Mouse (Mus musculus): ENCODE measurements around the gene Gpt2. TPM values are rescaled to one million over a fixed set of nuclear protein-coding genes. Genes with fewer than 3 reads are reported as not detected.

Gpt2 gene
- 100 to 1,000 TPM in 1 of 2 experiments, 10 to 100 TPM in 1; 74.7 to 129 TPM for total RNA-seq (2021)
- long read RNA-seq, experiment 1, transcript Gpt2-201 (12 exons, 3,639 nt): major isoform, 106 of 180 reads
- long read RNA-seq, experiment 1, partial matches to known transcripts: 46 of 180 reads
- long read RNA-seq, experiment 1, other reads (novel, unspliced or antisense): 25 of 180 reads
- long read RNA-seq, experiment 2, transcript Gpt2-201 (12 exons, 3,639 nt): major isoform, 169 of 247 reads
- long read RNA-seq, experiment 2, partial matches to known transcripts: 43 of 247 reads
- long read RNA-seq, experiment 2, other reads (novel, unspliced or antisense): 32 of 247 reads

DNA sequence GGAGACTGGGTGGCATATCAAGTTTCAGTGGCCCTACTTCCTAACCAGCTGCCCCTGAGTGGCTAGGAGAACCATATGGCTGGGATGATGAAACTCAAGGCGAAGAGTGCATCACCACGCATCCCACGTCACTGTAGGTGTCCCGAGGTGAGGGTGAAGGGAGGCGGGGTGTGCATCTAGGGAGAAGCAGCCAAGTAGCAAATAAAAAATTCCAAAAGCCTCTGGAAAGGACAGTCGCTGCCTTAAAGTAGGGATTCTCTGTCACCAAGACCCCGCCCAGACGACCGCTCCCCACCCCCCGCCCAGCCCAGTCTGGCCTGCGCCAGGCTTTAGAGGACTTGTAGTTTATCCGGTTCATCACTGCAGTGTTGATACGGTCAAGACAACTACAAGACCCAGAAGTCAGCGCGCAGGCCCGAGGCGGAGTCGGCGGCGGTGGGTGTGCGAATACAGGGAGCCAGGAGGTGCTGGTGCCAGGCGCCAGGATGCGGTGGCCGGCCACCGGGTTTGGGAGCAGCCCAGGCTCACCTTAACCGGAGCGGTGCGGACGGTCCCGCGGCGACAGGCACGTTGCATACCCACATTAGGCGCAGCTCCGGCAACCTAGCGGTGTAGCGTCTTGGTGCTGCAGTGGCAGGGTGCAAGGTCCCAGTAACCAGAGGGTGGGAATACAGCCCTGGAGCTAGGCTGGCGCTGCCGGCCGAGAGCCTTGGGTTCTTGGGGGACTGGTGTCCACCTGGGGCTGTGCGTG is at the start of gene Gpt2:
TSS of gene Gpt2 (plus strand) at position 452 of the 751 bp plus-strand sequence.
- peak; percentile 95 for DNase-seq
- intact Hi-C loops (cut with DNase I; ENCODE audit: low total_unique reads): no loop called here

DNA sequence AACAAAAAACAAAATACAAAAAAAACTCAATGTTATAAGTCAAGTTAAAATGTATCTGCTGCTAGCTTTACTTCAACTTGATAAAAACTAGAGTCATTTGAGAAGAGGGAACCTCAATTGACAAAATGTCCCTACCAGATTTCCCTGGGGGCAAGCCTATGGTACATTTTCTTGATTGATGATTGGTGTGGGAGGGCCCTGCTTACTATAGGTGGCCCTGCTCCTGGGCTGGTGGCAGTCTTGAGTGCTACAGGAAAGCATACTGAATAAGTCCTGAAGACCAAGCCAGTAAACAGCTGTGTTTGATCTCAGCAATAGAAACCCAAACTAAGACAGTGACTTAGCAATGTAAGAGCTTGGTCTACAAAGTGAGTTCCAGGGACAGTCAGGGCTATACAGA is 48.3 kb upstream of the Gpt2 start:
- intact Hi-C loops (cut with DNase I; ENCODE audit: low total_unique reads): no loop called here

DNA sequence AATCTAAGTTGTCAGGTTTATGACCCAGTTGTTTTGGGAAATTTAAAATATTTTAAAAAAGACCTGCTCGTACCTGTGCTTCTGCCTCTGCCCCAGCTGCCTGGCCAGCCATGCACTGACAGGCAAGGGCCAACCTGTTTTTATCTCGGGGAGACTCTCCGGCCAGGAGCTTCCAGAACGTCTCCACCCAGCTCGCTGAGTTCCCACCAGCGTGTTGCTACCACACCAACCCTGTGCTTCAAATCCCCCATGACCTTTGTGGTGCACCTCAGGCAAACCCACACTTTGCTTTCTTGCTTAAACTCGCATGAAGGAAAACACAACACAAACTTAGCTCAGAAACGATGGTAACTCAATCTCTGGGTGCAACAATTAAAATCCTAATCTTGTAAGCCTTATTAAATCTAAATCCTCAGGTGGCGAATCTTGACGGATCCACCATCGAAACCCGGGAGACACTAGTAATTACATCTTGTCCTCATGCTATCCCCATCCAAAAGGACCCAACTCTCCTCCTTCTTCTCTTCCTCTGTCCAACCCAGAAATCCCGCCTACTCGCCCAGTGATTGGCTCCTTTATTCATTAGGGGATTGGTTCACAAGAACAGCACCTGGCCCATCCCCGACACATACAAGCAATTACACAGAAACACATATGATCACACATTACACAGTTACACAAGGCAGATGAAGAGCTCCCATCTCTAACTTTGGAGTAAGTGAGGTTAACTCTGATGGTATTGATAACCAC is 46.3 kb upstream of the Gpt2 start:
- intact Hi-C loops (cut with DNase I; ENCODE audit: low total_unique reads): no loop called here
- DNase-seq: no peak

More for the DNA sequence above, 48.3 kb upstream of the Gpt2 start:
- no peak for DNase-seq

DNA sequence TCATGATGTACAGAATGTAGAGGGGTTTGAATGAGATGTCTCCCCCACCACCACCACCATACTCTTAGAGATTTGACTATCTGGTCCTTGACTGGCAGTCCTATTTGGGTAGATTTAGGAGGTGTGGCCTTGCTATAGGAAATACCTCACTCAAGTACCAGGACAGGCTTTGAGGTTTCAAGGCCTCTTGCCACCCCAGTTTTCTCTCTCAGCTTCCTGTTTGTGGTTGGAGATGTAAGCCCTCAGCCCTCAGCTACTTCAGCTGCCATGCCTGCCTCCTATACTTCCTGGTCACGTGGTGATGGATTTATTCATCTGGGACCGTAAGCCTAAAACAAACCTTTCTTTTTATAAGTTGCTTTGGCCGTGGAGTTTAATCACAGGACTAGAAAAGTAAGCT is 42.0 kb upstream of the Gpt2 start:
- no peak for DNase-seq
- intact Hi-C loops (cut with DNase I; ENCODE audit: low total_unique reads): loop anchor here (5.0 kb wide), 1 partner anchor 212 kb away; no protein-coding TSS in a partner anchor

DNA sequence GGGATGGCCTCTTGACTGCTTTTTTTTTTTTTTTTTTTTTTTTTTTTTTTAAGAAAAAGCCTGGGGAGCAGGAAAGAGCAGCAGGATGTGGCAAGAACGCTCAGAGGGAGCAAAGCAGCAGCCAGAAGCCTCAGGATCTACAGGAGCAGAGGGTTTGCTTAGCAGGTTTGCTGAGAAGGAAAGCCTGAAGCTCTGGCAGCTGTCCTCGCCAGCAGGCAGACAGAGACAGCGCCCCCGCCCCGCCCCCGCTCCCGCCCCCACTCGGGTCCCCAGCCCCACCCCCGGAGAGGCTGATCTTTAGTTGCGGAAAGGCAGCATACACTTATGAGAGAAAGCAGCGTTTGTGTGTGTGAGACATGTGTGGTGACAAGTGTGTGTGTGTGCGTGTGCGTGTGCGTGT is 40.0 kb upstream of the Gpt2 start:
- peak; percentile 24 for DNase-seq
- intact Hi-C loops (cut with DNase I; ENCODE audit: low total_unique reads): loop anchor here (5.0 kb wide), 1 partner anchor 210 kb away; no protein-coding TSS in a partner anchor

DNA sequence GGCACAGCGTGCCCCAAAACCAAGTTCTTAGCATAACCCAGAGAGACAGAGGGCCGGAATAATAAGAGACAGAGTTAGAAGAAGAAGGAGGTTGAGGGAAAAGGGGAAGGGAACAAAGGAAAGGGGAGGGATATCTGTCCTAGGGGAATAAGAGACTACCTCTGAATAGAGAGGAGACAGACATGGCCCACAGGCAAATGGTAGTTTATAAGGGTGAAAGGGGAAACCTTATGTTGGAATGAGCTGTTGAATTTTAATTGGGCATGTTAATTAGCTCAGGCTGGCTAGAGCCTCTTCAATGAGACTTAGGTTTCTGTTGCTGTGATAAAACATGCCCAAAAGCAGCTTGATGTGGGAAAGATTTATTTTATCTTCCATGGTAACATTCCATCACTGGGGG is 39.1 kb upstream of the Gpt2 start:
- intact Hi-C loops (cut with DNase I; ENCODE audit: low total_unique reads): loop anchor here (5.0 kb wide), 1 partner anchor 209 kb away; no protein-coding TSS in a partner anchor

DNA sequence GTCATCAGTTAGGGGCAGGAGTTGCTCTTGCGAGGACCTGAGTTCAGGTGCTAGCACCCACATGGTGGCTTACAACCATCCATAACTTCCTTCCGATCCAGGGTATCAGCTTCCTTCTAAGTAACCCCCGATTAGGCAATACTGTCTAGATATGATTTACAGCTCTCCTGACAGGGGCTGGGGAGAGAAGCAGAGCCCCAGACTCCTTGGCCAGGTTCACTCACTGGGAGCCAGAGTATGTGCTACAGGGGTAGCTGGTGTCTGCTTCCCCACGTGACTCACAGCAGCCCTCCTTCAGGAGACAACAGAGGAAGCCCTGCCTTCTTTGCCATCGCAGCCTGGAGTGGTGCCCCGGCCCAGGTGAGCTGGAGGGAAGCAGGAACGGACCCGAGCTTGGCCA is 37.6 kb upstream of the Gpt2 start:
- DNase-seq: no peak
- intact Hi-C loops (cut with DNase I; ENCODE audit: low total_unique reads): loop anchor here (5.0 kb wide), 1 partner anchor 208 kb away; no protein-coding TSS in a partner anchor

More for the DNA sequence above, 39.1 kb upstream of the Gpt2 start:
- no peak for DNase-seq

DNA sequence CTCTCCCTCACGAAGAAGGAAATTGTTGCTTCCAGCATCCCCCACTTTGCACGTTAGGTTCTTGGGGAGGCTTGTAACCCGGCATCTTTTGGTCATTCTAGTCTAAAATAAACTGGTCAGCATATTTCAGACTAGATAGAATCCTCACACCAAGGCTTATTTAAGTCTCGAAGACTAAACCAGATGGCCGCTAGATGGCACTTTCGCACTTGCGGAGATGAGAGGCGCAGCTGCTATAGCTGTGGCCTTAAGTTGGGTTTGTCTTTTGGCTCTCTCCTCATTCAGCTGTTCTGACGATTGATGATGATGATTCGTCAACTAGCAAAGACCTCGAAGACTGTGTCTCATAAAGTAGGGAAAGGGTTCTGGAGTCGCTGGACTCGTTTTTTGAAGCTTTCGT is 35.8 kb upstream of the Gpt2 start:
- intact Hi-C loops (cut with DNase I; ENCODE audit: low total_unique reads): no loop called here
- peak; percentile 75 for DNase-seq

DNA sequence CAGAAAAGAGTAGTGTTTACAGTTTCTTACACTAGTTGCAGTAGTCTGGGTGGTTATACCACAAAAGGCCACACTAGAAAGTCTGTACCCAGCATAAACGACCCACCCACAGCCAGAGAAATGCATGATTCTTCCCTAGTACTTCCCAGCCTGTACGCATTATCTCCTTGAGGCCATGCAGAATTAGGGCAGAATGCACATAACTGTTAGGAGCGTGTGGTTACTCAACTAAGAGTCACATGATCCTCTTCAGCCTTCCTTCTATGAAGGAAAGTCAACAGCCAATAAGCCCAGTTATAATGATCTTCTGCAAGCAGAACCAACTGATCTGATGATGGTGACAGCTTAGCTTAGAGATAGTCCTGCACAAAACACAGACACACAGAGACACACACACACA is 32.8 kb upstream of the Gpt2 start:
- no peak for DNase-seq
- intact Hi-C loops (cut with DNase I; ENCODE audit: low total_unique reads): no loop called here

DNA sequence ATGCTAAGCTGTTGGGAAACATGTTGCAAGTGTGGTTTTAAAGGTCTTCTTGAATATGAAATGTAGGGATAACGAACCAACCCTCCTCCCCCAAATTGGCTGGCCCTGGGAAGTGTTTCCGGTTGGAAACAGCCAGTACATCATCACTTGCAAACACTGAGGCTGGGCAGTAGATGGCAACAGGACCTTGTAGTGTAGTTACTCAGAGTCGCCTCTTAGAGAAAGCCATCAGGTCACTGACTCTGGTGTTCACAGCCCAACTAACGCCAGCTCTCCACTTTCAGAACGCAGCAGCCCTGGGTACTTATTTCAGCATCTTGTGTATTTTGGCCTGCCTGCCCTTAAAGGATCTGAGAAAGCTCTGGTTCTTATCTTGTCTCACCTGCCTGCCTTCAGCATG is 31.6 kb upstream of the Gpt2 start:
- intact Hi-C loops (cut with DNase I; ENCODE audit: low total_unique reads): loop anchor here (2.0 kb wide), 1 partner anchor 62 kb away; no protein-coding TSS in a partner anchor
- DNase-seq: no peak

DNA sequence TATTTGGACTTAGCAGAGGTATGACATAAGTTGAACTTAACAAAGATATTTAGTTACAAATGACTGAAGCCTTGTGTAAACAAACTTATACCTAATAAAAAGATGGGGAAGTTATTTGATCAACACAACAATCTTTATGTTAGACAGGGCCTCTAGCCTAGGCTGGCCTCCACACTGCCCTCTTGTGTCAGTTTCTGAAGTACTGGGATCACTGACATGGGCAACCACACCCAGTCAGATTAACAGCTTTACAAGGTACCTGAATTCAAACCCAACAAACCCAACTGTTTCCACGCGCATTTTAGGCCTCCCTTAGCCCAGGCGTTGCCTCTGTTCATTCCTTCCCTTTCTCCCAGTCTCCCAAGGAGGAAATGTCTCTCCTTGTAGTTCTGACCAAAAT is 31.0 kb upstream of the Gpt2 start:
- no peak for DNase-seq
- intact Hi-C loops (cut with DNase I; ENCODE audit: low total_unique reads): loop anchor here (2.0 kb wide), 1 partner anchor 61 kb away; no protein-coding TSS in a partner anchor

DNA sequence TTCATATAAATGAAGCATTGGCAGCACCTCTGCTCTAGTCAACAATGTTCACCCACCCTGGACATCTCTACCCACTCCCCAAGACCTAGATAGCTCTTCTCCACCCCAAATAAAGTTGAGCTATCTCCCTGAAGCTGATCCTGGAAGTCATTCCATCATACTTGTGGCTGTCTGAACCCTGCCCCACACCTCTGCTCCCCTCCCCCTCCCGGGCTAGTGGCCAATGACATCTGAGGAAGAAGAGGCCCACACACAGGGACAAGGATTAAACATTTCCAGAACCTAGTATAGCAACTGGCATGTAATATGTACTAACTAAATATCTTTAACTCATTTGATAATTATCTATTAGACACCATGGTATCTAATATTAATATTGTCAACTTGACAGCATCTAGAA is 29.9 kb upstream of the Gpt2 start:
- no peak for DNase-seq
- intact Hi-C loops (cut with DNase I; ENCODE audit: low total_unique reads): no loop called here

DNA sequence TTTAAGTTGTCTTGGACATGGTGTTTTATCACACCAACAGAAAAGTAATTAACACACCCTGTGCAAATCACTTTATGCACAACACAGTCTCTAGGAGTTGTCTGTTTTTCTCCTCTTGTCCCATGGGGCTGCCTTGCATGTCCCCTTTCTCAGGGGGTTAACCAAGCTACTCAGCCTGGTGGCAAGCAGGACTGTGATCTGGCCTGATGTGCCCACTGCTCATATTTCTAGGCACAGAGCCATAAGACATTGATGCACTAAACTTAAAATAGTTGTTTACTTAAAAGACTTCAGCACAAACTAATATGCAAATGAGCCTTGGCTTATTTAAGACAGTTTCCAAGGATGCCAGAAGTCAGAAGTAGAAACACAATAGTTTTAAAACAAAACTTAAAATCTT is 28.1 kb upstream of the Gpt2 start:
- DNase-seq: no peak
- intact Hi-C loops (cut with DNase I; ENCODE audit: low total_unique reads): no loop called here

DNA sequence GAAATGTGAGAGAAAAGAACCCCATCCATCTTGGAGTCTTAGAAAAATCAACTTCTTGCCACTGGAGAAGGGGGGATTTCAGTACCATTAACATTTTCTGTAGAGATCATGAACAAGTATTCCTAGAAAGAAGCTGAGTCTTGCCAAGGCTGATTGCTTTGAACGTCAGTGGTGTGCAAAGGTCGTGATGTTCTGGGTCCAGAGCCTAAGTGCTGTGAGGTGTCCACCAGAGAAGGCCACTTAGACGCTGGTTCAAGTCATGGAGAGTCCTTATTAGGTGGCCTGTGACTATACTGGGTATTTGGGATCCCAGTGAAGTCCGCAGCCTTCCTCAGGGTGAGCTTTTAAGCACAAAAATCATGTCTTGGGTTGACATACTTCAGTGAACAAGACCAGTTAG is 26.3 kb upstream of the Gpt2 start:
- intact Hi-C loops (cut with DNase I; ENCODE audit: low total_unique reads): no loop called here
- no peak for DNase-seq

DNA sequence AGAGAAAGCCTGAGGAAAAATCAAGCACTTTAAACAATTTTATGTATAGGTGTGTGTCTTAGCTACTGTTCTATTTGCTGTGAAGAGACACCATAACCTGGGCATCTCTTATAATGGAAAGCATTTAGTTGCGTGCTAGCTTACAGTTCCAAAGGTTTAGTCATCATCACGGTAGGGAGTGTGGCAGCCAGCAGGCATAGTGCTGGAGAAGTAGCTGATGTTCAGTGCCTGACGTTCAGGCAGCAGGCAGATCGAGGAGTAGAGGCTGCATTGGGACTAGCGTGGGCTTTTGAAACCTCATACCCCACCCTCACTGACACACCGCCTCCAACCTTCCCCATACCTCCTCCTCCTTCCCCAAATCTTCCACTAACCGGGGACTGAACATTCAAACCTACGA is 21.6 kb upstream of the Gpt2 start:
- intact Hi-C loops (cut with DNase I; ENCODE audit: low total_unique reads): no loop called here
- no peak for DNase-seq

DNA sequence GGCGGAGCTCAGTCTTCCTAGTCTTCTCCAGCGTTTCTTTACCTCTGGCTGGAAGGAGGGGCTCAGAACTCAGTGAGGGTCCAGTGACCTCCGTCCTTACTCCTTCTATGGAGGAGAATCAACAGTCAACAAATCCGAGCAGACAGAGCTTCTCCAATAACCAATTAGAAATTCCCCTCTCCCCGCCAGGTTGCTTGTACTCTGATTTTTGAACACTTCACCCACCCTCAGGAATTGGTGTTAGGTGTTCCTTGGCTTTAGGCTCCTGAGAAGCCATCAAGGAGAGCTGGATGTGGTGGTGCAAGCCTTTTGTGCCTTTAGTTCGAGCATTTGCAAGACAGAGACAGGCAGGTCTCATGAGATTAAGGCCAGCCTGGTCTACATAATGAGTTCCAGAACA is 19.6 kb upstream of the Gpt2 start:
- intact Hi-C loops (cut with DNase I; ENCODE audit: low total_unique reads): no loop called here

DNA sequence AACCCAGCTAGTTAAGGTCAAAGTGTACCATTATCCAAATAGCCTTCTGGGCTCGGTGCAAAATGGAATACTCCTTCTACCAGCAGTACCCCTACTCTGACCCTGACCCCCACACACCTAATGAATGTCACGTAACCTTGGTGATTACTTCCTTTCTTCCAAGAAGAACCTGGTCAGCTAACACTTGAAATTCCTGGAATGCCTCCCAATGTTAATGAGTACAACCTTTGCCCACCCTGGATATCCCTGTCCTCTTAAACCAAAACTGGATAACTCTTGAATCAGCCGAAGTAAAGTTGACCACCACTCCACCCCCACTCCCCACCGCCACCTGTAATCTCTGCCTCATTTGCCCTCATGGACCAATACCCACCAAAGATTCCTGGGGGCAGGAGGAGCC is 19.1 kb upstream of the Gpt2 start:
- intact Hi-C loops (cut with DNase I; ENCODE audit: low total_unique reads): no loop called here
- DNase-seq: no peak

More for the DNA sequence above, 19.6 kb upstream of the Gpt2 start:
- no peak for DNase-seq

DNA sequence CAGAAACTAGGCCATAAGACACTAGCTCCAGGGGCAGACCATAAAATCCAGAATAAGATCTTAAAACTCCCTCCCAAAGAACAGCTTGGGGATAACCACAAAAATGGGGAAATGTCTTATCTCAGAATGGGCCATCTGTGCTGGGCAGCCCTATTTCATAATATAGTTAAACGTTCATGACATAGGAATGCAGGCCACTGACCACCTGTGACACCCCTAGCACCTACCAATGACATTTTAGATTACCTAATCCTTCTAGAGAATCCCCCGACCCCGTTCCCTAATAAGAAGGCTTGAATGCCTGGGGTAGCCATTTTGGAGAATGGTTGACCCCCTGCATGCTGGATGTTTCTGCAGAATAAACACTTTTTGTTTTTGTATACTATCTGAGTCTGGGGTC is 17.5 kb upstream of the Gpt2 start:
- no peak for DNase-seq
- intact Hi-C loops (cut with DNase I; ENCODE audit: low total_unique reads): no loop called here

DNA sequence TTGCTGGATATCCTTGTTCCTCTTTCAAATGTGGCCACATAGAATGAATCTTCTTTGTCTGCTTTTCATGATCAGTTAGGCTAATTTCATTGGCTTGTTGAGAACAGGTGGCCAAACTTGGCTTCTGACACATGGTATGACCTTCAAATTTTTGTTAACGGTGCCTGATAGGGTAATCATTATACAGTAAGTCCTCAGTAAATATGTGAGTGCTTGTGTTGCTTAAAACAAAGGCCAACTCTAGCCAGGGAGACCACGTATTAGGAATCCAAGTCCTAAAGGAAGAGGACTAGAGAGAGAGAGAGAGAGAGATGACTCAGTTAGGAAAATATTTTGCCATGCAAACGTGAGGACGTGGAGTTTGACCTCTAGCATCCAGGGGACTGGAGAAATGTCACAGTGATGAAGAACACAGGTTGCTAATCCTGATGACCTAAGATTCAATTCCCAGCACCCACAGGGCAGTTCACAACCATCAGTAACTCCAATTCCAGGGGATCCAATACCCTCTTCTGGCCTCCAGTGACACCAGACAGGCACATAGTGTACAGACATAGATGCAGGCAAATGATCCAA is 15.3 kb upstream of the Gpt2 start:
- no peak for DNase-seq
- intact Hi-C loops (cut with DNase I; ENCODE audit: low total_unique reads): no loop called here

DNA sequence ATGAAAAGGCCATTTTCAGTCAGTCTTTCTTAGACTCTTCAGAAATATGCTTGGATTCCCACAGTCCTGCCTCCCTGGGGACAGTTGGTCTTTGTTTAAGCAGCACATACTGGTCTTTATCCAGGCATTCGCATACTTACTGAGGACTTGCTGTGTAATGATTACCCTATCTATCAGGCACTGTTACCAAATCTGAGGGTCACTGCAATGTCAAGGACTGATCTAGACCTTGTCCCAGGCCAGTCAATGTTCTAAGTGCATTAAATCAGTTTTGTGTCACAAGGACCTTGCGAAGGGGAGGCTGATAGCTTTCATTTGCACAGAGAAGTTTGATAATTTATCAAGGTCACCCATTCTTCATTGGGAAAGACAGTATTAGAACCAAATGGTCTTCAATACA is 14.0 kb upstream of the Gpt2 start:
- intact Hi-C loops (cut with DNase I; ENCODE audit: low total_unique reads): no loop called here
- DNase-seq: no peak
